Mouse (Mus musculus): ENCODE data around the gene Ripply3.

Gene Ripply3

DNA sequence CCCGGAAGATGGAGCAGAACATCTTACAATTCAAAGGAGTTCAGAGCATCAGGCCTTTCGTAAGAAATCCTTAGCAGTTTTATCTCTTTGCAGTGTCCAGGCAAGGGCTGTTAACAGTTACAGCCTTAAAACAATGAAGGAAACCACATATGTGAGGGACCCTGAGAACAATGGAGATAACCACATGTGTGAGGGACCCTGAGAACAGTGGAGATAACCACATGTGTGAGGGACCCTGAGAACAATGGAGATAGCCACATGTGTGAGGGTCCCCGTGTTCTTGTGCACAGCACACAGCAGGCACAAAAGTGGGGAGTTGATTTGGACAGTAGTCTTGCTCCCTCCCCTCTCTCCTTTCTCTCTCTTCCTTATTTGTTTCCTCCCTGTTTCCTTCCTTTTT lies 29.9 kb downstream of the Ripply3 start:
- no peak for DNase-seq (ENCODE audit: low read depth, low spot score)

- DNase-seq (ENCODE audit: low read depth, low spot score), result no peak
Measured at GRCm38 (mm10) chr16:94360578-94361350, 32.5 kb downstream of the Ripply3 start.

DNA sequence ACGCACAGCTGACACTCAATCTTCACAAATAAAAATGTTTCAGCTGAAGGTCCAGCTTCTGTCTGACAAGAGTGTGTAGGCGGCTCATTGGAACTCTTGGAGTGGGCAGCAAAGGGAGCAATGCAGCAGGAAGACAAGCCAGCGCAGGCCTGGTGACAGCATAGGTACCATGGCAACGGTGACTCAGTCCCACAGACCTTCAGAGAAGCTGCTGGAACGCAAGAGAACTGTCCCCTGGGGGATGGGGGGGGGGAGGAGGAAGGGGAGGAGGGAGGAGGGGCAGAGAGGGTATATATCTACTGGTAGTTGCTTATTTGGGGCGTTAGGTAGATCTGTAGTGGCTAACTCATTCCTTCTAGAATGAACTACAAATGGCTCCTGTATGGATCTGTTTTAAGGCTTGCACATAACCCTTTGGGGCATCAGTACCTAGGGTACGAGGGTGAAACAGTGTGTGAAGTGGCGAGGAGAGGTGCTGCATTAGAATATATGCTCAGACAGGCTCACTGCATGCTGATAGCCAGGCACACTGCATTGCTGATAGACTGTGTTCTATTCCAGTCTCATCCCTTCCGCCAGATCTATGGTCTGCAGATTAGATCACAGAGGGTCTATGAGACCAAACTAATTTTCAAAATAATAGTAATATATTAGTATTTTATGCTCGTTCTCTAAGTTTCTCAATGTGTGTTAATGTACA lies 34.1 kb downstream of the Ripply3 start:
- DNase-seq (ENCODE audit: low read depth, low spot score), result no peak

GRCm38 (mm10) chr16:94363814-94364213 lies 35.6 kb downstream of the Ripply3 start:
- DNase-seq (ENCODE audit: low read depth, low spot score), result no peak

GRCm38 (mm10) chr16:94365435-94365834 lies 37.2 kb downstream of the Ripply3 start:
- no peak for DNase-seq (ENCODE audit: low read depth, low spot score)

DNA sequence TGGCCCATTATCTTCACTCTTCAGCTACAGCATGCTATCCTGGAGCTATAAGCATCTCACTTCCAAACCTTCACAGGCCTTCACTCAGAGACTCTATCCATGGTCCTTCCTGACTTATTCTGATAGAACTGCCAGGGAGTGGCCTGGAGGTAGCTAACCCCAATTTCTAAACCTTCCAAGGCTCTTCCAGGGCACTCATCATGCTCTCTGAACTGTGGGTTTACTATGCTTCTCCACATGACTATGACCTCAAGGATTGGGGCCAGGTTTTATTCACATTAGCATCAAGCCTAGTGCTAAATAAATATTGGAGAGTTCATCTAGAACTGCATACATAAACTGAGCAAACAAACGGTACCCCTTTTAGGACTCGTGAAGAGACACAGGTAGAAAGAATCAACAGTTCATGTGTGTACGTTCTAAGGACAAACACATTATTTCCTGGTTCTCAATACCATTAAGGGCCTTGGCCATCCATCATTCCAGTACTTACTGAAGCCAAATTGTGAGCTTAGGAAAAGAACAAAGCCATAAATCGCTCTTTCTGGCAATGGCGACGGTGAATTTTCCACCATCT lies 41.5 kb downstream of the Ripply3 start:
- no peak for DNase-seq (ENCODE audit: low read depth, low spot score)

DNA sequence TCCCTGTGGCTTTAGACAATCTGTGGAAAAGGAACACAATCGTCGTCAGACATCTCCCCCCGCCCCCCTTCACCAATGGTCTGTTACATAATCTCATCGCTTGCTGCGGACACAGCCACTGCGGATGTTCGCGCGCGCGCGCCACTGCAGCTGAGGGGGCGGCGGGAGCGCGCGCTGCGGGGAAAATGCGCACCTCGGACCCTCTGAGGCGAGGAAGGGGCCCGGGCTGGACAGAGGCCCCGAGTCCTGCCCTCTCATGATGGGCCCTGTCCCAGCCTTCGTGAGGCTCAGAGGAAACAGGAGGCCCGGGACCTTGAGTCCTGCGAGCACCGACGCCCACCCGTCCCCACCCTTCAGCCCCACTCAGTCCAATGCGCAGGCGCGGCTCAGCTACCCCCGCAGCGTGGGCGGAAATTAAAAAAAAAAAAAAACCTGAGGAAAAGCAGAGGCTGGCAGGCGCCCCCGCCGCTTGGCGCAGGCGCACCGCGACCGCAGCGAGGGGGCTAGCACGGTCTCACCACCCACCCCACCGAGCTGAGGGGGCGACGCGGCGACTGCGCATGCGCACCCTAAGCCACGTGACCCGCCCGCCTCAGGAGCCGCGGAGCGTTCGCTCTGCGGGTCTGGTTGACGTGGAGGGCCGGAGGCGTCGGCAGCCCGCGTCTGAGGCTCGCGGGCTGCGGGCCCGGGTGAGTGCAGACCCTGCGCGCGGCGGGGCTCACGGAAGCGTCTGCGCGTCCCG lies 42.1 kb downstream of the Ripply3 start, which contains the start of gene Ttc3:
Ttc3 (plus strand) TSS at position 446 of the 742 bp plus-strand sequence.
- peak; percentile 96 for DNase-seq (ENCODE audit: low read depth, low spot score)

GRCm38 (mm10) chr16:94370915-94371300 lies 42.7 kb downstream of the Ripply3 start:
- DNase-seq (ENCODE audit: low read depth, low spot score), result no peak

GRCm38 (mm10) chr16:94371301-94371931 lies 43.2 kb downstream of the Ripply3 start, which contains the start of gene Pigp:
Gene Pigp, minus strand, starts transcription at chr16:94371842.
- peak; percentile 94 for DNase-seq (ENCODE audit: low read depth, low spot score)

DNA sequence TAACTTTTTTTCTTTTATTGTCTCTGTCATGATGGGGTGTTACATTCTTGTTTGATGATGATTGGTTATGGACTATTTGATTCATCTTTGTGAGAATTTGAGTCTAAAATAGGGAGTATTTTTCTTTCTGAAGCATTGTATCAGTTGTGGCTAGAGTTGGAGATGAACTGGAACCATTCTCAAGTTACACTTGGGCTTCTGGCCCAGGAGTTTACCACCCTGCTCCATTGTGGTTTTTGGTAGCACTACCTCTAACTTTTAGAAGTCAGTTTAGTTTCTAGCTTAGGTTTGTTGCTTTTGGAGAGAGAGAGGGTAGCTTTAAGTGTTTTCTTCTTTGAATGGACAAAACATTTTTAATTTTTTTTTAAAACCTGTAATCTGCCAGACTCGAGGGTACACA lies 51.2 kb downstream of the Ripply3 start:
- no peak for DNase-seq (ENCODE audit: low read depth, low spot score)

- no peak for DNase-seq (ENCODE audit: low read depth, low spot score)
Measured at GRCm38 (mm10) chr16:94383277-94383676, 55.1 kb downstream of the Ripply3 start.
